Mouse (Mus musculus) heart, adult 10 weeks (tissue): ENCODE data around the gene Cldn6. TPM values are rescaled to one million over a fixed set of nuclear protein-coding genes. Genes with fewer than 3 reads are reported as not detected.

Experiments
- polyA plus RNA-seq: library from polyadenylated mRNA; stranded (reverse); fragments of 350-450 nt; fragmentation: Illumina TruSeq; extraction: RNeasy Lipid Tissue Mini Kit (QIAGEN cat#74804); gene quantifications from one replicate; pipeline ENCODE4 v1.2.3, GENCODE M21; 2014; ENCODE audit warnings: low read depth, low replicate concordance

The Cldn6 gene
- polyA plus RNA-seq, result not detected

DNA sequence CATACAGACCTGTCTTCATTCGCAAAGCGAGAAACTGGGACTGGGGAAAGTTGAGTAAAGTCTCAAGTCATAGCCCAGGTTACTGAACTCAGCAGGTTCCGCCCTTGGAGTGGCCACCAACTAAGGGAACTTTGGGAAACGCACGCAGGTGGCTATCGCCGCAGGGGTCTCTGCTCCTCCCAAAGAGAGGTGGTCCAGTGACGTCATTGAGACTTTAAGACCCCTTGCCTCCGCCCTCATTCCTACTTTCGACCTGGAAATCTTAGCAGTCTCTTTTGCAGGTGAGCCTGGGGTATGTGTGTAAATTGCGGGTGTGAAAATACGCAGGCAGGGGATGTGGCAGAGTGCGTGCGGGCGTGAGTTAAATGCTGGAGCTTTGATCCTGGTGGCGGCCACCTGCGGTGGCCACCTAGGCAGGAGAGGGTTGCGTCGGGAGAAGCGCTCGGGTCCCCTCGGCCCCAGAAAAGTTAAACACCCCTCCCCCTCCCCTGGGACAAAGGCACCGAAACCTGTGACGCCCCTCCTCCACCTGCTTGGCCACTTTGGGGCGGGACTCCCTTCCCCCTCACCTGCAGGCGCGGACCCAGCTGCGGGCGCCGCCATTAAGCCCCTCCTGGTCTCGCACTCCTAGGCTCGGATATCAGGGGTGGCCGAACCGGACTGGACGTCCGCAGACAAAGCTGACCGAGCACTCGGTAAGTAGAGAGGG lies at the start of gene Cldn6:
Cldn6 (plus strand) TSS at position 123 of the 709 bp plus-strand sequence.

DNA sequence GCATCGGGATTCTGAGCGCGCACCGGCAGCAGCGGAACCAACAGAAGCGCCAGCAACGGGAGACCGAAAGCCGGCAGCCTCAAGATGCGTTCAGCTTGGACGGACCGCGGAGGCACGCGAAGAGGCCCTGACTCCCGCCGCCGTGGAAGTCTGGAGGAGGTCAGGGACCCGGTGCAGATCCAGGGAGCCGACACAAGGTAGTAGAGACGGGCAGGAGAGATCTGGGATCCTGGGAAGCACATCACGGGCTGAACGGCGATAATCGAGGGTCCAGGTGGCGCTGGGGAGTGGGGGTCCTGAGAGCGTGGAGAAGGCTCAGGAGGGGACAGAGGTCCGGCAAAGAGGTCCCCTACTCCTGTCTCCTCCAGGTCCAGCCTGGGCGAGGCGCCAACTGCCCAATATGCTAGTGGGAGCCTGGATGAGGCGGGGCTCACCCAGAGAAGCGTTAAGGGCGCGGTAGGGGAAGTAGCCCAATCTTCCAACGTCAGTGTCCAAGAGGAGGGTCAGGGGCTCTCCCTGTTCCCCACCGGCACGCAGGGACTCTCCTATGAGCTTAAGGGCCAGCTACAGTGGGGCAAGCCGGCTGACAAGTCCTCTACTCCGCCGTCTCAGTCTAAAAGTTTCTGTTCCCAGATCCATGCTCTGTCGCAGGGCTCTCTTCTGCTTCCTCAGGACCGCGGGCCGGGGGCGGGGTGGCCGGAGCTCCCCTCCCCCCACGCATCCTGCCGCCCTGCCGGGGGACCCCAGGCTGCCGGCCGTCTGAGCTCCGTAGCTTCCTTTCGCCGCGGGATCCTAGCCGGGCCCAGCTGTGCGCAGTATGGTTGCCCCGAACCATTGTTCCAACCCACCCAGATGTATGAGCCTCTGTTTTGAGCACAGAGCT lies 34.2 kb upstream of the Cldn6 start, which contains the start of gene Mmp25:
Mmp25 (minus strand) TSS at position 665 of the 883 bp plus-strand sequence.

DNA sequence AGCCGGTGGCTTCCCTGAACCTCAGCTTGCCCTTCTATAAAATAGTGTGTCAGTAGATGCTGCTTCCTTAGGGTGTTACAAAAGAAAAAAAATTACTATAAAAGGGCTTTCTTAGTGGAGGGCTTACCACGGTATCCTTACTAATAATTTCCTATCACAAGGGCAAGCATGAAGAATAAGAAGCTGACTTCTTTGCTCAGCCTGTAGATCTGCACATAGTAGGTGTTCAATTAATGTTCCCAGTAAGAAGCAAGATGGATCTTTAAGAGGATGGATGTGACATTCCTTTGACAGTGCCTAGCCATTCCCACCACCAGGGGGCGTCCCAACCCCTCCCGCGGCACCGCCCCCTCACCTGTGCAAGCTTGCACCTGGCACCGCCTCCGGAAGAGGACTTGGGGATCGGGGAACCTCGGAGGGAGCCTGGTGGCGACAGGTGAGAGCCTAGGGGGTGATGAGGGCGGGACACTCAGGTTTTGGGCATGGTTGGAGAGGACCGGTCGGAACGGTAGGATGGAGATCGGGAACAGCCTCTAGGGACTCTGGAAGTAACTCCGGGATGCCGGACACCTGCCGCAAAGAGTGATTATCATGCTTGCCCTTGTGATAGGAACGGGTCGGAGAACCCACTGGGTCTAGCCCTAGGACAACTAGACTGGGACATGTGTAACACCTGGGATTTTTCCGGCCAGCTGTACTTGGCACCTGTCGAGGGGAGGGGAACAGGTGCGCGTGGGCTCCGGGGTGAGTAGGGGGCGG lies 18.8 kb upstream of the Cldn6 start, which contains the start of gene Bicdl2:
Bicdl2 (plus strand) TSS at position 390 of the 759 bp plus-strand sequence.

DNA sequence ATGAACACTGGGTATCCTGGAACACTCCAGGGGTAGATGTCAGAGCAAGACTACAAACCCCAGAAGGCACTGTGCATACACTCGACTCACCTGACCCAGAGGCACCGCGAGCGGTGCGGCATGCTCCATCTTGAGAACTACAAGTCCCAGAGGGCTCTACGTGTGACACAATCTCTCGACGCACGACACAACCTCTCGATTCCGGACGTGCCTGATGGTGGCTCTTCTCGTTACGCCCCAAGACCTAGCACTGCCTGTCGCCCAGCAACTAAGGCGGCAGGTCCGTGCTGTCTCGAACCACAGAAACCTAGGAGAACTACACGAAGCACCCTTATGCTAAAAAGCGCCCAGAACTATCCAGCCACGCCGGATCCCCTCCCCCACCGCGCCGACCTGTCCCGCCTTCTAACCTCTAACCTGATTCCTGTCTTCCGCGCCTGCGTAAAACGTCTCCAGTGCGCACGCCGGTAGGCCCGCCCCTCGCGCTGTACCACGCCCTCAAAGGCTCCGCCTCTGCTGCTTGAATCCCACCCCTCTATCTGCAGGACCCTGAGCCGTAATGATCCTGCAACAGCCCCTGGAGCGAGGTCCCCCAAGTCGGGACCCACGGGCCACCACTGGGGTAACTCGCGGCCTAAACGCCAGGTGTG lies 5.5 kb upstream of the Cldn6 start, which contains the start of the genes Hcfc1r1 and Thoc6:
Hcfc1r1 (plus strand) TSS at position 173 of the 650 bp plus-strand sequence.
Thoc6 (minus strand) TSS at position 459 of the 650 bp plus-strand sequence.

DNA sequence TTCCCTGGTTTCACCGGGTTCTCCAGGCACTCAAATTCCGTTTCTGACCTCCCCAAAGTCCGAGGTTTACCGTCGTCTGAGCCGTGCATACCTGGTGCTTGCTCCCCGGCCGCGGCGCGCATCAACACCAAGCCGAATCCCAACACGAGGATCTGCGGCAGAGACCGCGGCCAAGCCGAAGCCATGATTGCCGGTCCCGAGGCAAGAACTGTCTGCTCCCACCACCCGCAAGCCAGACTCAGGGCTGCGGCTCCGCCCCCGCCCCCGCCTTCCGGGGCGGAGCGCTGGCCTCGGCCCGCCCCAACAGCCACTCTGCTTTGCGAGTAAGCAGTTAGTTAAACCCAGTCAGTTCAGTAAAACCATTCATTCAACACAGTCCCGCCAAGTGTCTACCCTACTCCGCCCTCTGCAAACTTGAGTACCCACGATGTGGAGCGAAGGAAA lies 1.8 kb upstream of the Cldn6 start, which contains the start of gene Tnfrsf12a:
Tnfrsf12a (minus strand) TSS at position 233 of the 444 bp plus-strand sequence.

DNA sequence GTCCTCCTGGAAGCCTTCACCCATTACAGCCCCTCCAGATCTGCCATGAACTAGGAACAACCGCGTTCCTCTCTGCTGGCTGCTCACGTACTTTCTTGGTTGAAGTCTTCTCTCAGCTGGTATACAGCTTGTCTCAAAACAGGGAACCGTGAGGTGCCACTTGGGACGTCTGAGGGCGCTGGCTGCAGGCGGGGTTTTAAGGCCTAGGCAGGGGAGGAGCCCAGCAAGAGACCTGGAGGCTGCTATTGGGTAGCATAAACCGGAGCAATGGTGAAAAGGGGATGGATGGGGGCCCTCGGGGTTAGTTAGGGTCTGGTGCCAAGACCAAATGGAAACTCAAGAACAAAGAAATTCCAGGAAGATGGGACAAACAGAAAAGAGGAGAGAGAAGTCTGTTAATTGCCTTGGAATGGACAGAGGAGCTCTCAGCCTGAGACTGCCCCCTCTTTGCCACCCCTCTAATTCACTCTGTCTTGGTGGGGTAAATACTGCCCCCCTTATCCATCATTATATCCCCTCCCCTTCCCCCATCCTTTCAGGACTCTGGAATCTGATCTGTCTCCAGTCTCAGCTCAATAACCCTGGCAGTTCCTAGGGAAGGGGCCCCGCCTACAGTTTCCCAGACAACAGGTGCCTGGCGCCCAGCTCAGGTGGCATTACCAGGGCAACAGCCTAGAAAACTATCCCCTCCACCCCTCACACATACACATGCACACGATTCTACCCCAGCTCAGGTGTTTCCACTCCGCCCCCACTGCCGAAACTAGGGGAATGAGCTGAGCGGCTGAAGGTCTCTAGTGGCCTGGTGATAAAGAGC lies 5.0 kb downstream of the Cldn6 start, which contains the start of gene Cldn9:
Cldn9 (minus strand) TSS at position 171 of the 817 bp plus-strand sequence.

DNA sequence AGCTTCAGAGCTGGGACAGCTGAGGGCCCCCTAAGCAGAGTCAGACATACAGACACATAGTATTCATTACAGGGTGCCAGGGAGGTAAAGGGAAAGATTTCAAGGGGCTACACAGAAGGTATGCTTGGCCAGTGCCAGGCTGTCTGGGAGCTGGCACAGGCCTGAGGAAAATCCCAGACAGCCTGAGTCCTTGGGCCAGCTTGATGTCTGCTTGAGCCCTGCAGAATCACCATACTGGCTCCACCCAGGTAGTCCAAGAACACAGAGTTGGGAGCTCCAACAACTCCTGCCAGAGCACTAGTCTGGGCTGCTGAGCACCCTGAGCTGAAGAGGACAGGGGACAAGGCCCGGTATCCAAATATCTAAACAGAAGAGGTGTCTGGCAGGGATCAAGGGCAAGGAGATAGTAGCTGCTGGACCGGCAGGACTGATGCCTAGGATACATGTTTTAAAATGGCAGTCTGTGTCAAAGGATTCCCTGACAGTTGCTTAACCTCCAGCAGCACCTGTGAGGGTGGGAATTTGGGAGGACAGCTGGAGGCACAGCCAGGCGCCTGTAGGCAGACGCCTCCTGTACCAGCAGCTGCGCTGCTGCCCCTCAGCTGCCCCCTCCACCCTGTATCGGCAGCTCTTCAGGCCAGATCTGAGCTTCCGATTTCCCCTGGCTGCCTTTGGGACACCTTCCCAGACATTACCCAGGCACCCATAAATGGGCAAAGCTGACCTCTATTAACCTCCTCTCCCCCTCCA lies 43.5 kb downstream of the Cldn6 start, which contains the start of gene 1520401A03Rik:
1520401A03Rik (minus strand) TSS at position 408 of the 750 bp plus-strand sequence.

DNA sequence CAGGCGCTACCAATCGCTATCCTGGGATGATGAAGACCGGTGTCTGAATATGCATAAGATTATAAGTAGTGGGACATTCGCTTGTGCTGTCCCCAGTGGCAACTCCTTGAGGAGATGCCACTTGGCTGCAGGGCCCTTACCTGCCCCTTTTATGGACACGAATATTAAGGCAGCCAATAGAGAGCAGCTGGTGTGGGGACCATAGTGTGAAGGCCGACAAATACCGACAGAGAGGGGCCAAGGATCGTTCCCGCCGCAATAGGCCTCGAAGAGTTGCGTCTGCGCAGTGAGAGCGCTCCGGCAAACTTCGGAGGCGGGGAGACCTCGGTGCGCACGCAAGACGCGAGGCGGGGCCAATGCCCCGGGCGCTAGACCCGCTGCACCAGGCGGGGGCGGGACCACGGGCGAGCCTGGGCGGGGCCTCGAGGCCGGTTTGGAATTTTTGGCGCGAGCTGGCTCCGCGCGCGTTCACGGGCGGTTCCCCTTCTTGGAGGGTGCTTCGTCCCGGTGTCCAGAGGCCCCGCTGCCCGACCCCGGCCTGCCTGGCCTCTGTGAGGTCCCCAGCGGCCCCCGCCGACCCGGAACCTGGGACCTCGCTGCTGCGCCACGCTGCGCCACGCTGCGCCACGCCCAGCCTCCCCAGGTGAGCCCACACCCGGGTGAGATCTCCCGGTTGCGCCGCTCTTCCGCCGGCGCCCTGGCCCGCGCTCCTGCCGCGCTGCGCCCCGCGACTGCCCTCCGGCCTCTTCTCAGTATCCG lies 47.1 kb downstream of the Cldn6 start, which contains the start of gene Pkmyt1:
Pkmyt1 (plus strand) TSS at position 338 of the 759 bp plus-strand sequence.

Other genes with a start within 250 kb of the Cldn6 start
- not detected for gene Vmn2r117, start 199.6 kb upstream of the Cldn6 start, polyA plus RNA-seq
- gene Zfp213, start 115.0 kb upstream of the Cldn6 start, polyA plus RNA-seq, result 6.6 TPM
- gene Zfp13, start 79.8 kb upstream of the Cldn6 start, polyA plus RNA-seq, result 3.4 TPM
- not detected for gene Zscan10, start 78.4 kb upstream of the Cldn6 start, polyA plus RNA-seq
- not detected for gene Mmp25, start 34.0 kb upstream of the Cldn6 start, polyA plus RNA-seq
- gene Bicdl2, start 18.7 kb upstream of the Cldn6 start, polyA plus RNA-seq, result not detected
- gene Hcfc1r1, start 5.7 kb upstream of the Cldn6 start, polyA plus RNA-seq, result 301 TPM
- 12.5 TPM for gene Thoc6, start 5.4 kb upstream of the Cldn6 start, polyA plus RNA-seq
- gene Tnfrsf12a, start 1.8 kb upstream of the Cldn6 start, polyA plus RNA-seq, result 75.1 TPM
- not detected for gene Cldn9, start 4.8 kb downstream of the Cldn6 start, polyA plus RNA-seq
- not detected for gene 1520401A03Rik, start 43.5 kb downstream of the Cldn6 start, polyA plus RNA-seq
- 2.4 TPM for gene Pkmyt1, start 47.1 kb downstream of the Cldn6 start, polyA plus RNA-seq
- gene Paqr4, start 61.6 kb downstream of the Cldn6 start, polyA plus RNA-seq, result 21.4 TPM
- 0.34 TPM for gene Kremen2, start 66.6 kb downstream of the Cldn6 start, polyA plus RNA-seq
- 40.5 TPM for gene Flywch1, start 92.4 kb downstream of the Cldn6 start, polyA plus RNA-seq
- gene Flywch2, start 106.8 kb downstream of the Cldn6 start, polyA plus RNA-seq, result 1.3 TPM
- 201 TPM for gene Srrm2, start 111.3 kb downstream of the Cldn6 start, polyA plus RNA-seq
- gene Elob, start 149.9 kb downstream of the Cldn6 start, polyA plus RNA-seq, result 390 TPM
- not detected for gene Prss33, start 156.8 kb downstream of the Cldn6 start, polyA plus RNA-seq
- gene Prss32, start 164.6 kb downstream of the Cldn6 start, polyA plus RNA-seq, result not detected
- not detected for gene Prss41, start 164.9 kb downstream of the Cldn6 start, polyA plus RNA-seq
- not detected for gene Prss21, start 188.8 kb downstream of the Cldn6 start, polyA plus RNA-seq
- not detected for gene Dcpp1, start 201.6 kb downstream of the Cldn6 start, polyA plus RNA-seq
- not detected for gene Dcpp2, start 201.6 kb downstream of the Cldn6 start, polyA plus RNA-seq
- not detected for gene Dcpp3, start 238.2 kb downstream of the Cldn6 start, polyA plus RNA-seq